Mouse (Mus musculus) layer of hippocampus, postnatal 10 days (tissue): ENCODE data around the gene Olfr869. TPM values are rescaled to one million over a fixed set of nuclear protein-coding genes. Genes with fewer than 3 reads are reported as not detected.

ENCODE experiments used
- DNase-seq, 2 experiments: peaks; one replicate each; pipeline ENCODE4 v3.0.0; 2021; ENCODE audit warnings: low spot score in 2 of 2
- long read RNA-seq: library from polyadenylated mRNA; stranded (forward); transcript quantifications from one replicate; pipeline ENCODE4 v2.0.0, GENCODE M21; 2023
- total RNA-seq, 2 experiments: library from RNA; stranded (reverse); gene quantifications; 2 replicates each; pipeline ENCODE4 v1.2.3; 2021

Olfr869 gene
- not detected for total RNA-seq
- long read RNA-seq = 0 reads

DNA sequence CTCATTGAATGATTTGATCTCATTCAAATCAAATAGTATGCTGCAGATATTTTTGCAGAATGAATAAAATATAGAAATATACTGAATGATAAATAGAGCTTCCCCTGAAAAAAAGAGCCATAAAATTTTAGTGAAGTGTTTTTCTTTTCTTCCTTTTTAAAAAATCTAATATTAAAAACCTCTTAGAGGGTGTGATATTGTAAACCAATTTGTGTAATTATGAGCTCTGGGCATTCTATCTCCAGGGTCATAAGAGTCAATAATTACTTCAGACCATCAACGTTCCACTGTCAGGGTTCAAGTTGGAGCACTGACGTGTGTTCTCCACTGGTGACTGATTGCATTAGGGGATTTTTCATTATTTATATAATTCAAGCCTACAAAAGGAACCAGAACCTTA lies at the start of gene Olfr869:
TSS of gene Olfr869 (plus strand) at position 301 of the 400 bp plus-strand sequence.
- no peak for DNase-seq

DNA sequence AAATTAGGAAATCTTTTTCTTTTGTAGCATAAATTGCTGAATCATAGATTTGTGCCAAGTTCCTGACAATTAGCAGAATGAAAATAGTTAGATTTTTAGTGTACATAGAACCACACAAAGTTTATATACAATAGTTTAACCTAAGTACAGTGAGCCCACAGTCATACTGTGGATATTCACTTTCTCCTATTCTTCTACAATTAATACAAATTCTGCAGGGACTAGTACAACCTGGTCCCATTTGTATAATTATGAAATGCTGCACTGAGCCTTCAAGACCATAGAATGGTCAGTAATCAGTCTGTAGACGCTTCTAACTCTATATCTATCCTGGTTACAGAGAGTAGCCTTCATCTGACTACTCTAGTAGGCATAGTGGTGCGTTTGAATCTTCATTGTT lies 30.5 kb upstream of the Olfr869 start, which contains the start of gene Olfr868:
TSS of gene Olfr868 (plus strand) at position 301 of the 400 bp plus-strand sequence.
- DNase-seq = no peak

GRCm38 (mm10) chr9:20149706-20150105 lies 20.9 kb downstream of the Olfr869 start:
- DNase-seq = no peak

- DNase-seq = no peak
Observed at GRCm38 (mm10) chr9:20173957-20174356, 45.1 kb downstream of the Olfr869 start, which contains the start of gene Olfr870. Gene Olfr870, minus strand, starts transcription at chr9:20174057.

GRCm38 (mm10) chr9:20179463-20179862 lies 50.7 kb downstream of the Olfr869 start:
- no peak for DNase-seq

Other genes starting within 250 kb of the Olfr869 start
- gene Olfr862, start 241.0 kb upstream of the Olfr869 start, total RNA-seq = not detected
- gene Olfr77, start 212.1 kb upstream of the Olfr869 start, total RNA-seq = not detected
- gene Olfr866, start 101.0 kb upstream of the Olfr869 start, total RNA-seq = not detected
- gene Olfr867, start 71.4 kb upstream of the Olfr869 start, total RNA-seq = not detected
- not detected for gene Olfr868, start 30.4 kb upstream of the Olfr869 start, total RNA-seq
- gene Olfr870, start 45.0 kb downstream of the Olfr869 start, total RNA-seq = not detected
- gene Olfr871, start 83.2 kb downstream of the Olfr869 start, total RNA-seq = not detected
- gene Olfr872, start 108.1 kb downstream of the Olfr869 start, total RNA-seq = not detected
- gene Olfr39, start 153.3 kb downstream of the Olfr869 start, total RNA-seq = not detected
- not detected for gene Olfr873, start 169.5 kb downstream of the Olfr869 start, total RNA-seq
- gene Olfr18, start 207.1 kb downstream of the Olfr869 start, total RNA-seq = not detected